Mouse (Mus musculus) ES-E14 (cell line): ENCODE data around the gene 9130230L23Rik. TPM values are rescaled to one million over a fixed set of nuclear protein-coding genes. Genes with fewer than 3 reads are reported as not detected.
A peak's percentile ranks its signal among the peaks of the same experiment; 100 is the strongest.

ENCODE experiments used
- DNase-seq: peaks from one replicate; pipeline ENCODE4 v3.0.0-alpha.2; 2013; ENCODE audit warnings: low read depth, low spot score
- H3K27ac ChIP-seq: 2 replicates; pipeline ENCODE4 v1.5.1; 2012; ENCODE audit warnings: low read depth, mild to moderate bottlenecking, low read length, moderate library complexity, mixed read lengths; ENCODE audit not compliant: poor library complexity, insufficient read depth, severe bottlenecking
- H3K36me3 ChIP-seq: 2 replicates; pipeline ENCODE4 v1.6.1; 2012; ENCODE audit warnings: mild to moderate bottlenecking, low read length, moderate library complexity, mixed read lengths; ENCODE audit not compliant: control insufficient read depth, poor library complexity, insufficient read depth, severe bottlenecking
- H3K4me1 ChIP-seq, 2 experiments: fragments of 150-350 bp in 1 of 2; sonication (generic) in 1 of 2; 2 replicates each; pipeline ENCODE4 v1.6.1; 2012; ENCODE audit warnings: low read length in 2 of 2, mild to moderate bottlenecking in 1 of 2, mixed read lengths in 1 of 2; ENCODE audit not compliant: control insufficient read depth in 2 of 2, insufficient read depth in 2 of 2, poor library complexity in 1 of 2
- H3K4me3 ChIP-seq, 2 experiments: fragments of 150-350 bp in 1 of 2; sonication (generic) in 1 of 2; 2 replicates each; pipeline ENCODE4 v1.5.1; 2012; ENCODE audit warnings: low read length in 2 of 2, low read depth in 1 of 2, mild to moderate bottlenecking in 1 of 2, mixed read lengths in 1 of 2; ENCODE audit not compliant: insufficient read depth in 1 of 2, poor library complexity in 1 of 2, severe bottlenecking in 1 of 2
- H3K9ac ChIP-seq: 2 replicates; pipeline ENCODE4 v1.6.1; 2012; ENCODE audit warnings: low read depth, mild to moderate bottlenecking, low read length, mixed read lengths; ENCODE audit not compliant: poor library complexity, insufficient read depth, severe bottlenecking
- H3K9me3 ChIP-seq: fragments of 150-350 bp; sonication (generic); 2 replicates; pipeline ENCODE4 v1.6.1; 2012; ENCODE audit warnings: low read depth, mild to moderate bottlenecking, low read length; ENCODE audit not compliant: control insufficient read depth, insufficient read depth
- CHD2 ChIP-seq: IDR thresholded peaks from 2 replicates; pipeline ENCODE4 v1.6.1; 2014; ENCODE audit warnings: mild to moderate bottlenecking, low read depth, low read length, inconsistent platforms
- HCFC1 ChIP-seq: IDR thresholded peaks from 2 replicates; pipeline ENCODE4 v1.6.1; 2012; ENCODE audit warnings: low read length, inconsistent platforms, borderline replicate concordance; ENCODE audit not compliant: insufficient read depth
- MAFK ChIP-seq: IDR thresholded peaks from 2 replicates; pipeline ENCODE4 v1.6.1; 2014; ENCODE audit warnings: mild to moderate bottlenecking, low read depth, low read length, inconsistent platforms; ENCODE audit not compliant: insufficient read depth
- ZC3H11A ChIP-seq: IDR thresholded peaks from 2 replicates; pipeline ENCODE4 v1.6.1; 2012; ENCODE audit warnings: low read depth, mild to moderate bottlenecking, inconsistent platforms, low read length, borderline replicate concordance
- ZNF384 ChIP-seq: IDR thresholded peaks from 2 replicates; pipeline ENCODE4 v1.6.1; 2012; ENCODE audit warnings: low read depth, low read length, inconsistent platforms
- in situ Hi-C, 2 experiments: fragments of 600-800 bp; cut with MboI; formaldehyde crosslinking; loops; one replicate each; pipeline ENCODE4 v1.15.1; 2025; ENCODE audit warnings: low sequenced_read_pairs in 2 of 2, inconsistent platforms in 1 of 2; ENCODE audit not compliant: unreplicated experiment in 2 of 2
- total RNA-seq: library from RNA; depleted of rRNA; stranded (reverse); fragments of 300-350 nt; gene quantifications from 2 replicates; pipeline ENCODE4 v1.2.3, GENCODE M21; 2012

The 9130230L23Rik gene
- total RNA-seq, 1 experiment, result 0.36 TPM

DNA sequence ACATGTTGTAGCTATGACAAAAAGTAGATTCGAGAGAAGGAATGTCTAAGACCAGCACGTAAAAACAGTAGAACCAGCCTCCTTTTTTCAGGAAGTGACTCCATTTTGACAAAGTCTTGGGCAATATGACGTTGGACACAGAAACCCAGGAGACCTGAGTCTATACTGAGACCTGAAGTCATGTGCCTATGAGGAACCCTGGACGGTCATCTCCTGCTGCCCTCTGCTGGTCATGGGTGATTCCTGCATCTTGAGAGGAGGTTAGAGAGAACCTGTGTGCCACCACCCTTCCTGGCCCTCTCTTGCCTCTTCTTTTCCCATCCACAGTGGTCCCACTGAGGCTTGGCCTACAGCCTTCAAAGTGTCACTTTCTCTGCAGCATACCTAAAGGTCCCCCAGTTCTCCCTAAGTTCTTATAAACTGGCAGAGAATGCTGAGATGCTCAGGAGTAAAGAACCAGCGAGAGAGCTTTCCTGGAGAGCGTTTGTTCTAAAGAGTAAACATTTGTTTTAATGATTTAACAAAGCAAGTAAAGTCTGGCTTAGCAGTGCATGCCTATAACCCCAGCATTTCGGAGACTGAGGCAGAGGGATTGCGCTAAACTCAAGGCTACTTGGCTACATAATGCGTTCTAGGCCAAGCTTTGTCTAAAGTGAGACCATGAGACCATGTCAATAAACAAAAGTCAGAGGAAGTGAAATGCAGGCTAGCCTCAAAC, 65.9 kb downstream of the 9130230L23Rik start:
- Histone ChIP-seq H3K4me1 (peaks cover 0 to 5% of the 10 kb centered on the region in 2 experiments; a peak in 1 of 4 replicates), H3K9me3 (no peaks in the 10 kb centered on the region), H3K27ac (no peak overlapping the region), H3K36me3 (no peaks in the 10 kb centered on the region), H3K4me3 (no peak overlapping the region), H3K9ac (no peak overlapping the region)
- peak; percentile 81 for TF ChIP-seq ZC3H11A
- no peak for TF ChIP-seq CHD2
- in situ Hi-C loops, result loop anchor here in 1 of 2 experiments (25.0 kb wide), 1 partner anchor 101 kb away; no protein-coding TSS in a partner anchor
- DNase-seq, result peak; percentile 84

DNA sequence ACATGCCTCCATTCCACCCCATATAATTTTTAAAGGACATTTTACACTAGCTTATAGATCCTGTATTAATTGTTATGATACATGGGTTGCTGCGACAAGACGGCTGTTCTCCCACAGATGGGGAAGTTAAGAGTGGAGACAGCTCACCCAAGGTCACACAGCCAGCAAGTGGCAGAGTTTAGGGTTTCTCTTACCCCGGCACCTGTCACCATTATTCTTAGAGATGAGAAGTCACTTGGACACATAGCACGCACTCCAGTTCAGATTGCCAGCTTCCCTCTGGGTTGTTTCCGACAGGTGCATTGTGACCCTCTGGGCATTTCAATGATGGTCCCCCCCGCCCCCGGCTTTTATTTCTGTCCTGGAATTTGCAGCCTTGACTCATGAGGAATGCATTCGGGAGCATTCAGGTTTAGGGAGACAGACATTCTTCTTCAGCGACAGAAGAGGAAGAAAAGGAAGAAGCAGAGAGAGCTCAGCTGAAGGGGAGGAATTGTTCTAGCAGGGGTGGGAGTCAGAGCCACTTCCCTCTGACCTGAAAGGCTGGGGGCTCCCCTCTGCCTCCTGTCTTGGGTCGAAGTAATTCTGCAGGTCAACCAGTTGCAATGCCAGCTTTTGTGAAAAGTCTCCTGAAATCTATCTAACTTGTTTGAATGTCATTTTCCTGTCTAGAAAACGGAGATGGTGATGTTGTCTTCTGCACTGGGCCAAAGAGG, 66.9 kb downstream of the 9130230L23Rik start:
- Histone ChIP-seq H3K4me1 (0 out of 4 replicates have a peak, but pooled peaks cover 0 to under 1% of the 10 kb centered on the region in 2 experiments), H3K9ac (no peak overlapping the region), H3K4me3 (no peak overlapping the region), H3K9me3 (no peaks in the 10 kb centered on the region), H3K36me3 (no peaks in the 10 kb centered on the region), H3K27ac (no peak overlapping the region)
- DNase-seq, result no peak
- in situ Hi-C loops, result loop anchor here in 1 of 2 experiments (25.0 kb wide), 1 partner anchor 100 kb away; no protein-coding TSS in a partner anchor
- TF ChIP-seq MAFK (no peak), CHD2 (no peak), ZC3H11A (no peak), ZNF384 (no peak), HCFC1 (no peak)

DNA sequence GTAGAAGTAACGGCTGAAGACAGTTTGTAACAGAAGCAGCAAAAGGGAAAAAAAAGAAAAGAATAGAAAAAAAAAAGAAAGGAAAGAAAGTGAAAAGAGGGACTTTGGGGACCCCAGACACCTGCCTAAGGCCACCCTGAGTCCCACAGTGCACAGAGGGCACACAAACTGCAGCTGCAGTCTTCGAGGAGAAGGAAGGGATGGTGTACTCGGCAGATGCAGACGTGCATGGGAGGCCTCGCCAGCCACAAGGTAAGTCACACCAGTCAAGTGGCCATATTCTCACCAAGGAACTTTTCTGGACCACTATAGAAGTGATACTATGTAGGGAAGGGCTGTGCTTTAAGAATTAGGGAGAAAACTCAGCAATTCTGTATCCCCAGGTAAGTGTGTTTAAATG, 69.3 kb downstream of the 9130230L23Rik start, which contains the start of gene Chrna9:
TSS of gene Chrna9 (plus strand) at position 139 of the 400 bp plus-strand sequence.
- no peak for DNase-seq
- Histone ChIP-seq H3K4me3 (no peak within 1 kb of the TSS), H3K9ac (no peak within 1 kb of the TSS), H3K36me3 (no peaks in the 10 kb centered on the region), H3K27ac (no peak within 1 kb of the TSS), H3K9me3 (no peaks in the 10 kb centered on the region), H3K4me1 (no peaks in the 10 kb centered on the region)
- in situ Hi-C loops, result loop anchor here in 1 of 2 experiments (25.0 kb wide), 1 partner anchor 97 kb away; no protein-coding TSS in a partner anchor
- TF ChIP-seq ZNF384 (no peak), ZC3H11A (no peak), HCFC1 (no peak), CHD2 (no peak), MAFK (no peak)

DNA sequence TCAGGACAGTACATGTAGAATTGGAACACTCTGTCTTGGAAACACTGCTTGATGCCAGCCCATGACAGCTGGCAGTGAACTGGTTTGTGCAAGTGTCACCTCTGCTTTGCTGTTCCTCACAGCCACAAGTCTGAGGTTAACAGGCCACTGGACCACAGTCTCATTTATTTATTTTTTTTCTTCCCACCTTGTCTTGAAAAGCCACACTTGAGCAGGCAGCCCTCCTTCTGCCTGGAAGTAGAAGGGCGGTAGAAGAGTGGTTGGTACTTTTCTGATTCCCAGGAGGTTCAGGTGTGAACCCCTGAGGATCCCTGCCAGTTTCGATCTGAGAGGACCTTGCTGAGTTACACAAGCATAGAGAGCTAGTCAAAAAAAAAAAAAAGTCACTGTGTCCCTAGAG, 70.3 kb downstream of the 9130230L23Rik start:
- H3K36me3 ChIP-seq, result no peaks in the 10 kb centered on the region
- no peak overlapping the region for H3K4me3 ChIP-seq
- H3K4me1 ChIP-seq, result no peaks in the 10 kb centered on the region
- in situ Hi-C loops, result loop anchor here in 1 of 2 experiments (25.0 kb wide), 1 partner anchor 96 kb away; no protein-coding TSS in a partner anchor
- no peak overlapping the region for H3K9ac ChIP-seq
- no peaks in the 10 kb centered on the region for H3K9me3 ChIP-seq
- no peak overlapping the region for H3K27ac ChIP-seq
- DNase-seq, result no peak
- no peak for TF ChIP-seq CHD2
- no peak for TF ChIP-seq ZNF384
